Mouse (Mus musculus) yolk sac, embryonic 10.5 days (tissue): ENCODE measurements at regions not wholly inside any gene's neighbourhood (a gene's known extent, or its start where the extent isn't known, plus 50 kb on each side); places are given as distances from the start of the nearest gene placed in this dataset.

Experiments used
- DNase-seq: peaks from one replicate; pipeline ENCODE4 v3.0.0-alpha.2; 2017; ENCODE audit warnings: low spot score

- DNase-seq = no peak
Observed at GRCm38 (mm10) chr12:118784643-118785042, 61.5 kb upstream of the Sp8 start.

GRCm38 (mm10) chr12:118781978-118782377, 64.2 kb upstream of the Sp8 start:
- no peak for DNase-seq

- DNase-seq = no peak
Observed at GRCm38 (mm10) chr12:118775463-118776064, 70.6 kb upstream of the Sp8 start.

GRCm38 (mm10) chr12:118772790-118773189, 73.3 kb upstream of the Sp8 start:
- no peak for DNase-seq

GRCm38 (mm10) chr12:118766472-118766871, 79.7 kb upstream of the Sp8 start:
- DNase-seq = no peak

GRCm38 (mm10) chr12:118754076-118754475, 92.1 kb upstream of the Sp8 start:
- DNase-seq = no peak

- DNase-seq = no peak
Observed at GRCm38 (mm10) chr12:118739103-118739502, 107.0 kb upstream of the Sp8 start.

- DNase-seq = no peak
Observed at GRCm38 (mm10) chr12:118725891-118726290, 120.2 kb upstream of the Sp8 start.

GRCm38 (mm10) chr12:118719878-118720573, 126.1 kb upstream of the Sp8 start:
- no peak for DNase-seq

GRCm38 (mm10) chr12:118716824-118717223, 129.3 kb upstream of the Sp8 start:
- DNase-seq = no peak

- DNase-seq = no peak
Observed at GRCm38 (mm10) chr12:118706626-118707025, 139.5 kb upstream of the Sp8 start.

- no peak for DNase-seq
Observed at GRCm38 (mm10) chr12:118704826-118705225, 141.3 kb upstream of the Sp8 start.

- no peak for DNase-seq
Observed at GRCm38 (mm10) chr12:118703730-118704129, 142.4 kb upstream of the Sp8 start.

GRCm38 (mm10) chr12:118703068-118703662, 143.0 kb upstream of the Sp8 start:
- no peak for DNase-seq

- no peak for DNase-seq
Observed at GRCm38 (mm10) chr12:118701838-118702237, 144.3 kb upstream of the Sp8 start.

- DNase-seq = no peak
Observed at GRCm38 (mm10) chr12:118698110-118698509, 148.0 kb upstream of the Sp8 start.

- no peak for DNase-seq
Observed at GRCm38 (mm10) chr12:118694701-118695100, 151.4 kb upstream of the Sp8 start.

GRCm38 (mm10) chr12:118682902-118683301, 163.2 kb upstream of the Sp8 start:
- no peak for DNase-seq

- DNase-seq = no peak
Observed at GRCm38 (mm10) chr12:118677989-118678388, 168.1 kb upstream of the Sp8 start.

GRCm38 (mm10) chr12:118661575-118661974, 184.6 kb upstream of the Sp8 start:
- no peak for DNase-seq

GRCm38 (mm10) chr12:118661214-118661486, 185.0 kb upstream of the Sp8 start:
- no peak for DNase-seq

- no peak for DNase-seq
Observed at GRCm38 (mm10) chr12:118660384-118661213, 185.5 kb upstream of the Sp8 start.
